22 mouse cellular contexts compared by ENCODE assay signal in genomic region chrX:6368822-6369221, GRCm38 (mm10). TPM values are rescaled to one million over a fixed set of nuclear protein-coding genes. Genes with fewer than 3 reads are reported as not detected.
A peak's percentile ranks its signal among the peaks of the same experiment; 100 is the strongest.
DNase-seq lines count a peak whose midpoint lies in the region.
"Had no signal": no experiment of that assay in that cellular context is flagged by ENCODE, and none has a peak within 500 bp of the region (broad histone marks: within the 10 kb centered on the region; RNA-seq: fewer than 3 reads in every experiment).

No protein-coding gene starts in this region.

- DNase-seq in 3134 (ENCODE audit: extremely low read depth, insufficient read length, low spot score) (peak; percentile 1), 416B (ENCODE audit: low read depth) (peak; percentile 0), adipocyte (ENCODE audit: low spot score) (peak; percentile 3)
- no peak for DNase-seq in thymus, postnatal 36 days
- DNase-seq in right cerebral cortex, adult 2 months (ENCODE audit: low spot score in 2 of 2) = no peak
- no peak for DNase-seq in frontal cortex, adult 2 months (ENCODE audit: extremely low spot score in 1 of 2, low spot score in 1 of 2)
- DNase-seq: adrenal gland, adult 8-10 months; adrenal gland, postnatal 25 days; B cell, adult 2 months; cerebellum, adult 18-20 months; cerebellum, adult 9-10 months; cerebellum, postnatal 14 days; gastrocnemius, adult 2 months; gastrocnemius, postnatal 14 days; heart, adult 11 months; heart, postnatal 36 days; kidney, adult 18-20 months had no signal

RNA-seq across cellular contexts. Expression of gene Shroom4, which starts 30.8 kb away (rescaled TPM):
- 3.2 and 3.6 TPM in 2 replicates for polyA plus RNA-seq in frontal cortex, adult 2 months (2012; rRNA removed)
- polyA plus RNA-seq: G1E had no signal

RNA-seq across cellular contexts. Expression of gene Bmp15, which starts 48.3 kb away (rescaled TPM):
- 0.28 and 0.32 TPM in 2 replicates for polyA plus RNA-seq in frontal cortex, adult 2 months (2012; rRNA removed)
- polyA plus RNA-seq: activated CD4-positive, CD25-positive, alpha-beta regulatory T cell, adult 4 months; embryonic facial prominence, embryonic 11.5 days; forebrain, embryonic 10.5 days; G1E; inflammation-experienced regulatory T-cells, adult 6 months had no signal

Comparison
In these comparisons a context has a peak if more than half of its experiments do, and no peak if none do; other contexts are left out.
1. DNase-seq: peak in 3134 (single experiment), 416B (single experiment) and adipocyte (single experiment); none in thymus, postnatal 36 days (0 of 2), right cerebral cortex, adult 2 months (0 of 2) and frontal cortex, adult 2 months (0 of 2).